Mouse (Mus musculus) liver, embryonic 14.5 days (tissue): Measurements from ENCODE around the gene Slc7a1. TPM values are rescaled to one million over a fixed set of nuclear protein-coding genes. Genes with fewer than 3 reads are reported as not detected.
A peak's percentile ranks its signal among the peaks of the same experiment; 100 is the strongest.

Experiments
- ATAC-seq: fragments of 200-750 bp; cut with Nextera tagmentation; 2 replicates; pipeline ENCODE4 v1.8.0; 2017; ENCODE audit warnings: moderate number of reproducible peaks, mild to moderate bottlenecking, moderate library complexity; ENCODE audit not compliant: insufficient read depth
- DNase-seq, 3 experiments: peaks; one replicate each; pipeline ENCODE4 v3.0.0-alpha.2; 2012 to 2013; ENCODE audit warnings: low read depth in 3 of 3, low spot score in 3 of 3
- H3K27ac ChIP-seq: fragments of 300-500 bp; sonication (generic); 2 replicates; pipeline ENCODE4 v1.5.1; 2014; ENCODE audit warnings: moderate library complexity, mild to moderate bottlenecking, control low read depth, inconsistent platforms
- H3K27me3 ChIP-seq: fragments of 300-500 bp; sonication (generic); 2 replicates; pipeline ENCODE4 v1.6.1; 2014; ENCODE audit warnings: mild to moderate bottlenecking, low read length, moderate library complexity; ENCODE audit not compliant: control insufficient read depth, insufficient read depth
- H3K36me3 ChIP-seq: fragments of 300-500 bp; sonication (generic); replicated peaks from 2 replicates; pipeline ENCODE4 v1.6.1; 2014; ENCODE audit warnings: low read depth; ENCODE audit not compliant: control insufficient read depth, insufficient read depth
- H3K4me1 ChIP-seq, 2 experiments: fragments of 200-500 bp in 1 of 2; fragments of 300-500 bp in 1 of 2; sonication (generic) in 1 of 2; replicated peaks; 2 replicates each; pipeline ENCODE4 v1.6.1; 2012 to 2014; ENCODE audit warnings: antibody characterized with exemption in 1 of 2, inconsistent platforms in 1 of 2, low read length in 1 of 2; ENCODE audit not compliant: control insufficient read depth in 2 of 2, insufficient read depth in 2 of 2
- H3K4me2 ChIP-seq: fragments of 300-500 bp; sonication (generic); 2 replicates; pipeline ENCODE4 v1.6.1; 2014; ENCODE audit warnings: low read depth, mild to moderate bottlenecking, control low read depth, moderate library complexity
- H3K4me3 ChIP-seq, 2 experiments: fragments of 200-500 bp in 1 of 2; fragments of 300-500 bp in 1 of 2; sonication (generic) in 1 of 2; 2 replicates each; pipeline ENCODE4 v1.5.1; 2012 to 2014; ENCODE audit warnings: low read depth in 2 of 2, low read length in 2 of 2, mild to moderate bottlenecking in 2 of 2, control low read depth in 1 of 2, inconsistent platforms in 1 of 2, moderate library complexity in 1 of 2; ENCODE audit not compliant: insufficient read depth in 1 of 2
- H3K9ac ChIP-seq: fragments of 300-500 bp; sonication (generic); replicated peaks from 2 replicates; pipeline ENCODE4 v1.6.1; 2014; ENCODE audit warnings: mild to moderate bottlenecking, control low read depth, moderate library complexity
- H3K9me3 ChIP-seq: fragments of 300-500 bp; sonication (generic); 2 replicates; pipeline ENCODE4 v1.6.1; 2016; ENCODE audit warnings: low read length, mixed read lengths; ENCODE audit not compliant: control insufficient read depth
- CTCF ChIP-seq: IDR thresholded peaks from 2 replicates; pipeline ENCODE4 v1.5.1; 2016; ENCODE audit warnings: antibody characterized with exemption, low read depth, control low read depth
- EP300 ChIP-seq: IDR thresholded peaks from 2 replicates; pipeline ENCODE4 v1.6.1; 2016; ENCODE audit warnings: antibody characterized with exemption, low read depth
- WGBS: fragments of 180-500 bp; shearing (Covaris S2); extraction: QIAGEN DNeasy Blood & Tissue Kit; methylation state at CpG from one replicate; pipeline ENCODE4 v1.1.7; 2014; ENCODE audit not compliant: insufficient replicate concordance; 5-methylcytosine and 5-hydroxymethylcytosine counted together
- polyA plus RNA-seq, 2 experiments: library from polyadenylated mRNA; depleted of rRNA in 1 of 2; stranded (reverse) in 1 of 2; unstranded in 1 of 2; fragments of >200 nt; fragmentation: Nextera tagmentation in 1 of 2; extraction: Ambion mirVana in 1 of 2; gene quantifications; 2 replicates each; pipeline versions ENCODE4 v1.2.1 to v1.2.3; 2012 to 2014

Slc7a1 gene
- polyA plus RNA-seq, 2 experiments, result 4.7 to 17.7 TPM

- no peak overlapping the region for H3K4me3 ChIP-seq
- ATAC-seq (no peak), DNase-seq (no peak)
- 81% methylated on average over 8 of the region's 8 CpGs for WGBS
- H3K4me1 ChIP-seq, result 0 out of 4 replicates have a peak, but pooled peaks cover 0 to 2% of the 10 kb centered on the region in 2 experiments
- TF ChIP-seq CTCF (no peak), EP300 (no peak)
- no peak overlapping the region for H3K4me2 ChIP-seq
- peaks cover 4% of the 10 kb centered on the region for H3K36me3 ChIP-seq
- H3K9ac ChIP-seq, result no peak overlapping the region
- H3K9me3 ChIP-seq, result peaks cover 2% of the 10 kb centered on the region; the same call in 1 of the 2 replicates
- H3K27ac ChIP-seq, result no peak overlapping the region
- no peaks in the 10 kb centered on the region for H3K27me3 ChIP-seq
Observed at GRCm38 (mm10) chr5:148381083-148381482, 18.6 kb downstream of the Slc7a1 start.

DNA sequence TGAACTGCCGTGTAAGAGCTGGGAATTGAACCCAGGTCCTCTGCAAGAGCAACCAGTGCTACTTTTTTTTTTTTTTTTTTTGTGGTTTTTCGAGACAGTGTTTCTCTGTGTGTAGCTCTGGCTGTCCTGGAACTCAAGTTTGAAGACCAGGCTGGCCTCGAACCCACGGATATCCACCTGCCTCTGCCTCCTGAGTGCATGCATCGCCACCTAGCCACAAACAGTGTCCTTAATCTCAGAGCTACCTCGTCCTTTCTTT lies 19.5 kb downstream of the Slc7a1 start:
- H3K27ac ChIP-seq, result no peak overlapping the region
- TF ChIP-seq EP300 (no peak), CTCF (no peak)
- H3K36me3 ChIP-seq, result peaks cover 8% of the 10 kb centered on the region
- DNase-seq (no peak), ATAC-seq (no peak)
- no peak overlapping the region for H3K4me2 ChIP-seq
- H3K27me3 ChIP-seq, result no peaks in the 10 kb centered on the region
- WGBS, result 80% methylated on average over 6 of the region's 6 CpGs
- H3K4me3 ChIP-seq, result no peak overlapping the region
- 0 out of 4 replicates have a peak, but pooled peaks cover 0 to 2% of the 10 kb centered on the region in 2 experiments for H3K4me1 ChIP-seq
- peaks cover 2% of the 10 kb centered on the region; the same call in 1 of the 2 replicates for H3K9me3 ChIP-seq
- no peak overlapping the region for H3K9ac ChIP-seq

GRCm38 (mm10) chr5:148379455-148380245 lies 20.1 kb downstream of the Slc7a1 start:
- Histone ChIP-seq H3K4me3 (no peak overlapping the region), H3K36me3 (peaks cover 8% of the 10 kb centered on the region), H3K4me1 (0 out of 4 replicates have a peak, but pooled peaks cover 0 to 2% of the 10 kb centered on the region in 2 experiments), H3K9ac (no peak overlapping the region), H3K27ac (no peak overlapping the region), H3K4me2 (no peak overlapping the region), H3K9me3 (peaks cover 2% of the 10 kb centered on the region; the same call in 1 of the 2 replicates), H3K27me3 (no peaks in the 10 kb centered on the region)
- ATAC-seq (peak; percentile 63), DNase-seq (peak in 1 of 3 experiments; percentile 55)
- peak; percentile 73 for TF ChIP-seq CTCF
- TF ChIP-seq EP300, result no peak
- 32% methylated on average over 17 of the region's 17 CpGs for WGBS

- peaks cover 2% of the 10 kb centered on the region; the same call in 1 of the 2 replicates for H3K9me3 ChIP-seq
- DNase-seq, result no peak
- H3K4me2 ChIP-seq, result no peak overlapping the region
- H3K4me3 ChIP-seq, result no peak overlapping the region
- ATAC-seq, result no peak
- no peak overlapping the region for H3K9ac ChIP-seq
- H3K27me3 ChIP-seq, result no peaks in the 10 kb centered on the region
- TF ChIP-seq CTCF, result no peak
- no peak for TF ChIP-seq EP300
- no peak overlapping the region for H3K27ac ChIP-seq
- WGBS, result 88% methylated on average over 3 of the region's 3 CpGs
- peaks cover 8% of the 10 kb centered on the region for H3K36me3 ChIP-seq
- 0 out of 4 replicates have a peak, but pooled peaks cover 0 to 2% of the 10 kb centered on the region in 2 experiments for H3K4me1 ChIP-seq
Observed at GRCm38 (mm10) chr5:148378707-148379106, 21.0 kb downstream of the Slc7a1 start.

DNA sequence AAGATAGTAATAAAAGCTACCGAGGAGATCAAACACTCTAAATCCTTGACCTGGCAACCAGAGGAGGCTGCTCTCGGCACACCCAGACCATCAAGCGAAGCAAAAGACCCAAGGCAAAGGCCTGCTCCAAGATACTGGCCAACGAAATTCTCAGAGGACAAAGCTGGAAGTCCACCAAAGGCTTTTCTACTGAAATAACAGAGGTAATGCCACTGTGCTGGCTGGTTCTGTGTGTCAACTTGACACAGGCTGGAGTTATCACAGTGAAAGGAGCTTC lies 21.5 kb downstream of the Slc7a1 start:
- peaks cover 8% of the 10 kb centered on the region for H3K36me3 ChIP-seq

More for the DNA sequence above, 21.5 kb downstream of the Slc7a1 start:
- Histone ChIP-seq H3K9ac (no peak overlapping the region), H3K4me1 (0 out of 4 replicates have a peak, but pooled peaks cover 0 to 2% of the 10 kb centered on the region in 2 experiments), H3K4me2 (no peak overlapping the region), H3K27me3 (no peaks in the 10 kb centered on the region), H3K9me3 (peaks cover 2% of the 10 kb centered on the region; the same call in 1 of the 2 replicates), H3K27ac (no peak overlapping the region), H3K4me3 (no peak overlapping the region)
- DNase-seq (no peak), ATAC-seq (no peak)
- WGBS, result 60% methylated on average over 4 of the region's 4 CpGs
- no peak for TF ChIP-seq CTCF
- no peak for TF ChIP-seq EP300
